Mouse (Mus musculus) ZHBTc4 (cell line): ENCODE data around the gene Cd52.

Experiments
- DNase-seq: peaks from one replicate; pipeline ENCODE4 v3.0.0-alpha.2; 2011; ENCODE audit warnings: low read depth, low spot score

Gene Cd52

GRCm38 (mm10) chr4:134091225-134091529 is 3.7 kb downstream of the Cd52 start:
- no peak for DNase-seq

DNA sequence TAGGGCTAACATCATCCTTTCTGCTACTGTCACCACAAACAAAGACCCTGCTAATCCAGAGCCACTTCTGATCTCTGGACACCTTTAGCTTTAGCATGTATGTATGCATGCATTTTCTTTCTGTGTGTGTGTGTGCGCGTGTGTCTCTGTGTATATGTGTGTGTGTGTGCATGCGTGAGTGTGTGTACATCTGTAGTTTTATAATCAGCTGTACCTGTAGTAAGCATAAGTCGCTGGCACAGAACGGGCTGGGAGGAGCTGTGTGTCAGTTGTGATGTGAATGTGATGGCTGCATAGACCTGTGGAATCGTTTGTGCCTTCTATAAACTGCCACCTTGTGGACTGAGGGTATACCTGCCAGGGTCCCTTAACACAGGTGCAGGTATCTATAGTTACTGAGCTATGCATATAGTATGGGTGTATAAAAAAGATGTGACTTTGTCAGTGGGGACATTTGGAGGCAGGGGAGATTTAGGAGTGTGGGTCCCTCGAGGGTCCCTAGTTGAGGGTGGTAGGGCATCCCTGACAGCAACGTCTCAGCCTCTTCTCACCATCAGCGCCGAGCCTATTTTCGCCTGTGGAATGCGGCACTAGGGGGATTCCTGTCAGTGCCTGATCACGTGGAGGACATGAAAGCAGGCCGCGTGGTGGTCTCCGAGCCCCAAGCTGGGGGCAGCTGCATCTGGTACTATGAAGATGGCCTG is 4.2 kb downstream of the Cd52 start:
- DNase-seq = no peak

DNA sequence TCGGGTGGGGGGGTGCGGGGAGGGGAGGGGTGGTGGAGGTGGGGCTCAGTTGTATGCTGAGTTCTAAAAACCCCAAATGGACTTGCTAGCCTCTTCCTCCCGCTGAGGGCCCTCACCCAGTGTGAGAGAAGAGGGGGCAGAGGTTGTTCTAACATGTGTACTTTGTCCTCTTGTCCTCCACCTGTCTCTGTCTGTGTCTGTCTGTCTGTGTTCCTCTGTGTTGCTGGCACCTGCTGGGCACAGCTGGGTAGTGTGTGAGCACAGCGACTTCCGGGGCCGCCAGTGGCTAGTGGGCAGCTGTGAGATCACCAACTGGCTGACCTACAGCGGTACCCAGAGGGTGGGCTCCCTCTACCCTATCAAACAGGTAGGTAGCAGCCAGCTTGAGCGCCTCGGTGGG is 5.9 kb downstream of the Cd52 start:
- DNase-seq = no peak

- DNase-seq = peak; percentile 72
These were observed 7.5 kb downstream of the Cd52 start for GRCm38 (mm10) chr4:134087412-134087811.

DNA sequence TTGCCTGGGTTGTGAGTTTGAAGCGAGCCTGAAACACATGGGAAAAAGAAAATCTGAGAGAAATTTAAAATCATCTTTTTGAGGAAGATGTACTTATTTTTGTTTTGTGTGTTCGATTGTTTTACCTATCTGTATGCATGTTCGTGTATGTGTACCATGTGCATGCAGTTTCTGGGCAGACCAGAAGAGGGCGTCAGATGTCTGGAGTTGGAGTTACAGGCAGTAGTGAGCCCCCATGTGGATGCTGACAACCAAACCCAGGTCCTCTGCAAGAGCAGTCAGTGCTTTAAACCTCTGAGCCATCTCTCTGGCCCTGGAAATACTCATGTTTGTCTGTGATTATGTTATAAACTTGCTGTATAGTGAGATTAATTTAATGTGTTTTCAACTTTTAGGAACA is 9.9 kb downstream of the Cd52 start:
- DNase-seq = peak; percentile 86

- no peak for DNase-seq
These were observed 12.4 kb downstream of the Cd52 start for GRCm38 (mm10) chr4:134082460-134082859.

DNA sequence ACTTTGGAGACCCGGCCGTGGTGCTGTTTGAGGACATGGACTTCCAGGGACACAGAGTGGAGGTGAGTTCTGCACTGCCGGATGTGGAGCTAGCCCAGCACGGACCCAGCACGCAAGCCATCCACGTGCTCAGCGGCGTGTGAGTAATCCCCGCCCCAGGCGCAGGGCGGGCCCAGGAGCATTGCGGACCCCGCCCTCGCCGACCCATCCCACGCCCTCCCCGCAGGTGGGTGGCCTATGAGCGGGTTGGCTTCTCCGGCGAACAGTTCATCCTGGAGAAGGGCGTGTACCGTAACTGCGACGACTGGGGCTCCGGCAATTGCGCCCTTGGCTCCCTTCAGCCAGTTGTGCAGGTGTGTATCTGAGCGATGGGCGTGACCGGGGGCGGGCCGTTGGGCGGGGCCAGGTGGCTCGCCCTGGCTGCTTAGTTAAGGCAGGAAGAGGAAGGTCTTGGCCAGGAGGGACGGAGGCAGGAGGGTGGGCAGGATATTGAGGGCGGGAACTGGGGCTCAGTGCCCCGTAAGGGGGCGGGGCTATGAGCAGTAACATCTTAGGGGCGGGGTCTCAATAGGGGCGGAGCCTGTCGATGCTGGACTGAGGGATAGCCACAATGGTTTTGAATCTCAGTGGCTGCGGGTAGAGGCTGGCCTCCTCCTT is 13.0 kb downstream of the Cd52 start:
- peak; percentile 99 for DNase-seq

GRCm38 (mm10) chr4:134080674-134081073 is 14.2 kb downstream of the Cd52 start:
- DNase-seq = no peak

DNA sequence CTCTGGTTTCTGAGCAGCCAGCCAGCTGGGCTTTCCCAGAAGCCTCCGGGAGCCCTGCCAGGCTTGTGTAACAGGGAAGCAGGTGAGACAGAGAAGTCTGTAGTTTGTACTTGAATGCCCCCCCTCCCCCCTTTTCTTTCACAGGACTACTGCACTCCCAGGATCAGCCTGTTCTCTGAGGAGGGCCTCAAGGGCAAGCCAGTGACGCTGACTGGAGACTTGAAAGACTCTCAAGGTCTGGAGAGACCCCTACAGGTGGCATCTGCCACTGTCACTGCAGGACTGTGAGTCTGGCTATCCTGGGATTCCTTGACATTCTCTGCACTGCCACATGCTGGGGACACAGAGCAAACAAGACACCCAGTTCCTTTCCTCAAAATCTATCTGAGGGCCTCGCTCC is 16.2 kb downstream of the Cd52 start:
- peak; percentile 96 for DNase-seq

GRCm38 (mm10) chr4:134068793-134069580 is 25.9 kb downstream of the Cd52 start:
- peak; percentile 76 for DNase-seq

DNA sequence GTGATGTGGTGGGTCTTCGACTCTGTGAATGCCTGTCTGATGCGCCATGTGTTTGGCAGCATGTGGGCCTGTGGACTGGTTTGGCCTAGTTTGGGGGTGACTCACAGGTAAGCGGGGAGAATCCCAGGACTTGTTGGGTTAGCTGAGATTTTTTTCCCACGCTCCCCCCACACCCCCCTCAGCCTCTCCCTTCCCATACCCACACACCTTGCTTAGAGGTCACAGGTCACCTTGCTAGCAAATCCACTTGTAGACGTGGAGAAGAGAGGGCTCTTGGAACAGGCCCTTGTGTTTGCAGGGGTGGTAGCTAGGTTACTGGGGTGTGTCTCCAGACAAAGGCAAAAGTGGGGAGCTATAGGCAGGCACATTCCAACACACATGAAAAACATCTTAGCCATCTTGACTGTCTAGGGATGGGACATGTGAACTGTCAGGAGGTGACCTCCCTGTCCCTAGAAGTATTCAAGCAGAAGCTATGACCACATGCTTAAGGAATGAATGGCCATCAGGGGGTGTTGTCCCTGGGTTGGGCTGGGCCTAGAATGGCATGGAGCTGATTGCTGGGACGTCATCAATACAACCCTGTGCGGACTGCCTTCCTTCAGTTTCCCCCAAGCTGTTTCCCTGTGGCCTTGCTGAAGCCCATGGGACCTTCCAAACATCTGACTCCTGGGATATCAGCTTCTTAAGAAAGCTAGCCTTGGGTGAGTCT is 26.9 kb downstream of the Cd52 start:
- peak; percentile 57 for DNase-seq

GRCm38 (mm10) chr4:134067383-134067782 is 27.5 kb downstream of the Cd52 start:
- DNase-seq = no peak

GRCm38 (mm10) chr4:134065431-134066004 is 29.4 kb downstream of the Cd52 start:
- DNase-seq = no peak

GRCm38 (mm10) chr4:134062561-134062960 is 32.3 kb downstream of the Cd52 start:
- DNase-seq = no peak

DNA sequence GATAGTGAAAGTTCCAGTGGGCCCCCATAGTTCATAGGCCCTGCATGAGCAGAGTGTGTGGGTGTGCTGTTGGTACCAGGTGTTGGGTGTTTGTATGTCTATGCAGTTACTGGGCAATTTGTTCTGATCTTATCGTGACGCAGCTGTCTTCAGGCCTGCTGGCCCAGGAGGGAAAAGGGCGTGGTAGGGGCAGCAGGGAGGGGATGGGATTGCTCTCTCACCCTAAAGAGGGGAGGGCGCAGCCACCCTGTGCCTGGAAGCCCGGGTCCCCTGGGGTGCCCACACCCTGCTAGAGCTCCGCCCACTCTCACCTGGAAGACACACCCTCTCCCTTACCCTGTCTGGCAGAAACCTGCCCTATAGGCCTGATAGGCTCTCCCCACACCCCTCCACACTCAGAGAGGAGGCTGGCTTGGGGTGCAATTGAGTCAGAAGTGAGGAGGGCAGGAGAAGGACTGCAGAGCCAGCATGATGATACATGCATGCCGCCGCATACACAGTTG is 32.9 kb downstream of the Cd52 start:
- peak; percentile 58 for DNase-seq

- peak; percentile 79 for DNase-seq
These were observed 33.6 kb downstream of the Cd52 start for GRCm38 (mm10) chr4:134061166-134061830.

GRCm38 (mm10) chr4:134060135-134060865 is 34.6 kb downstream of the Cd52 start, which contains the start of gene Crybg2:
Gene Crybg2 (plus strand): TSS chr4:134060815.
- DNase-seq = no peak

DNA sequence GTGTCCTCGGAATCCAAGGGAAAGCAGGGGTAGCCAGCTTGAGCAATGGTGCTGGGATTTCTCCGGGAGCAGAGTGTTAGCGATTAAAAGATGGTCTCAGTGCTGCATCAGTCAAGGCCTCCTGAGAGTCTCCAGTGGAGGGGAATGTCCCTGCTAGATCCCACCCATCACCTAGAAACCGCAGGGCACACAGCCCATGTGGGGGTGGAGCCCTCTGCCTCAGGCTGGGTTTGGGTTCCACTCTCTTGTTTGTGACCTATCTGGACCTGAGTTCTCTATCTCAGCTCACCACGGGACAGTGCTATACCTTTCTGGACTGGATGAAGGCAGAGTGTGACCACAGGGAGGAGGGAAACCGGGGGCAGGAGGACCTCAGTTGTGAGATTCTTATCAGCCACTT is 36.0 kb downstream of the Cd52 start:
- no peak for DNase-seq

GRCm38 (mm10) chr4:134058166-134058715 is 36.6 kb downstream of the Cd52 start:
- no peak for DNase-seq

DNA sequence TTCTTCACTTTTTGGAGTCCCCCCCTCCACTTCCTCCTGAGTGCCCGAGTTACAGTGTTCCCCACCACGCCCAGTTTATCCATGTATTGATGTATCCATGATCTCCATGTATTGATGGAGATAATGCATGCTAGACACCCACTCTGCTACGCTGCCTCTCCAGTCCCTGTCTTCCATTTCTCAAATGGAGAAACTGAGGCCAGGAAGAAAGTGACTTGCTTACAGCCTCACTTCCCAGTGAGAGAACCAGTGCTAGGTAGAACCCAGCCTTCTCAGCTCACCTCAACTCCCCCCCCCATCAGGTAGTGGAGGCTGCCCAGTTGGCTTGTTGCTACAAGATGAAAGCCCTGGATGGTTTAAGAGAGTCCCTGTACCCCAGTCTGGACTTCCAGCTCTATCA is 41.3 kb downstream of the Cd52 start, which contains the start of gene Zfp683:
Gene Zfp683 (plus strand): TSS at position 301 of the 400 bp plus-strand sequence.
- DNase-seq = no peak
